Mouse (Mus musculus): ENCODE results near the gene Hus1b. TPM values are rescaled to one million over a fixed set of nuclear protein-coding genes. Genes with fewer than 3 reads are reported as not detected.
A peak's percentile ranks its signal among the peaks of the same experiment; 100 is the strongest.

Gene Hus1b
- total RNA-seq, 1 experiment from 2014 or later = 0.30 TPM

- no peak for DNase-seq
These were observed 1.6 kb upstream of the Hus1b start for GRCm38 (mm10) chr13:30949181-30949580.

- DNase-seq = no peak
These were observed 430 bp downstream of the Hus1b start for GRCm38 (mm10) chr13:30947129-30947528.

DNA sequence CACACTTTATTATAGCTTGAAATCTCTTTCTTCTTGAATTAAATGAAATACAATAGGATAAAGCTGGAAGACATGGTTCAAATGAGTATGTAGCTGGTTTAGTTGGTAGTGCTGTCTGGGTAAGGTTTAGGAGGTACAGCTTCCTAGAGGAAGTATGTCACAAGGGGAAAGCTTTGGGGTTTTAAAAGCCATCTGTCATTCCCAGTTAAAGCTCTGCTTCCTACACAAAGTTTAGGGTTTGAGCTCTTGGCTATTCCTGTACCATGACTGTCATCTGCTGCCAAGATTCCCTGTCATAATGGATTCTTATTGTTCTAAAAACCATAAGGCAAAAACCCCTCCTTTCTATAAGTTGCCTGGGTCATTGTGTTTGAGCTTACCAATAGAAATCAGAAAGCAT is 1.8 kb downstream of the Hus1b start:
- DNase-seq = no peak

GRCm38 (mm10) chr13:30932972-30933371 is 14.6 kb downstream of the Hus1b start:
- DNase-seq = no peak

GRCm38 (mm10) chr13:30931613-30932012 is 15.9 kb downstream of the Hus1b start:
- DNase-seq = no peak

DNA sequence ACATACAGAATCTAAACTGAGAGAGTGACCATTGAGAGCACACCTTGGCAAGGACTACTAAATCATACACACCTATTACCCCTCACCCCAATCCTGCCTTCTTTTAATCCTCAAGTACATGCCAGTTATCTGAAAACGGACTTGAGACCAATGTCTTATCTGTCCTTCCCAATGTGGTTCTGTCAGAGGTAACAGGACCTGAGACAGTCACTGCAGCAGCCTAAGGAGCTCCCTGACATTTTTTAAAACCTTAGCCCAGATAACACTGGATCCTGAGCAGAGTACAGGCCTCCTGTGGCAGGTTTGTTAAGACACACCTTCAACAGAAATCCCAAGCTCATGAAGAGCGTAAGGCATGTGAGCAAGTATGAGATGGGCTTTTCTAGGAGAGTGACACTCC is 18.4 kb downstream of the Hus1b start:
- DNase-seq = no peak

DNA sequence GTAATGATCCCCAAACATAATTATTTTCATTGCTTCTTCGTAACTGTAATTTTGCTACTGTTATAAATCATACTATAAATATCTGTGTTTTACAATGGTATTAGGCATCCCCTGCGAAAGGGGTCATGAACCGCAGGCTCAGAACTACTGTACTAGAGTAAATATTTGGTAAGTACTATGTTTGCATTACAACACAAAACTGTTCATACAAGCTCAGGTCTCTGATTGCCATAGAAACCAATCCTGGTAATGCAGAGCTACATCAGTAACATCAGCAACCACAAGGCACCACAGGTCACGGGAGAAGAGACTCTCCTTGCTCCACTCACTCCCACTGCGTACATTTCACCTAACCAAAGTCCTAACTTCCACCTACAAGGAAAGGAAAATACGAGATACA is 23.3 kb downstream of the Hus1b start:
- no peak for DNase-seq

DNA sequence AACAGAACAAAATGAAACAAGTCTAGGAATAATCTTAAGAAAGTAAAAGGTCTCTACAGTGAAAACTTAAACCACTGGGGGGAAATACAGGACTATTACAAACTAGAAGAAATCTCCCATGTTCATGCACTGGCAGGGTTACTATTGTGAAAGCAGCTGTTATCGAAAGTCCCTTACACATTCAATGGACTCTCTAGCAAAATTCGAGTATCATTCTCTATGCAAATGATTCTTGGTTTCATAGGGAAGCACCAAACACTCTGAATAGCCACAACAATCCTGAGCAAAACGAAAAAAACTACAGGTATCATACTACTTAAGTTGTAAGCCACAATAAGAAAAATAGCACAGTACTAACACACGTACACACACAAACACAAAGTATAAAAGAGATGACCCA is 25.6 kb downstream of the Hus1b start:
- no peak for DNase-seq

- DNase-seq = no peak
These were observed 33.8 kb downstream of the Hus1b start for GRCm38 (mm10) chr13:30913757-30914156.

- DNase-seq = no peak
These were observed 34.5 kb downstream of the Hus1b start for GRCm38 (mm10) chr13:30913028-30913427.

GRCm38 (mm10) chr13:30911931-30912625 is 35.5 kb downstream of the Hus1b start:
- DNase-seq = no peak

DNA sequence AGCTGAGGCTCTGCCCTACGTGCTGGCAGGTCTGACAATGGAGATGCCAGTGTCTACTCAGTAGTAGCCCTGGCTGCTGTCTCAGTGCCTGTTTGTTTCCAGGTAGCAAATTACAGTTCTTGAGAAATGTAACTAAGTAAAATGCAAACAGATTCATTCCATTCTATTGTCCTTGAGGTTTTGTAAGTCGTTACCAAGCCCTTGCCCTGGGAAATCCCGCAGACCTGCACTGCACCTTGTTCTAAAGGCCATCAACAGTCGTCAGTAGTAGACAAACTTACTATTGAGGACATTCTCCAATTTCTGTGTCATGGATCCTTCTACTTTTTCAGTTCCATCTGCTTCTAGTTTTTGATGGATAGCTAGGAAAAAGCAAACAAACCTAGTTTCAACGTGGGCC is 36.7 kb downstream of the Hus1b start:
- no peak for DNase-seq

DNA sequence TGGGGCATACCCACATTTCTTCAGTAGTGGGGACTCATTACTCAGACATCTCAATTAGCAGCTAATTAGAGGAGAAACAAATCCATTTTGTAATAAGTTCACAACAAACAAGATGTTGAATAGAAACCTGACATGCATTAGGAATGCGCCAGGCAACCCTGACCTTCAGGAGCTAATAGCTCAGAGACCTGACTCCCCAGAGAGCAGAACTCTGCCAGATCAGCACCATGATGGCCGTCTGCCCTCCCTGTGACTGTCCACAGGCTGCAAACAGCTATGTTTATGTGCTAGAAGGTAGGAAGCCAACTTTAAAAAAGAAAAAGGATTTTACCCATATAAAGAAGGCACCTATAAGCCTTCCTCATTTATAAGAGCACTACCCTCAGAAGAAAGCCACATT is 45.3 kb downstream of the Hus1b start:
- peak; percentile 70 for DNase-seq

DNA sequence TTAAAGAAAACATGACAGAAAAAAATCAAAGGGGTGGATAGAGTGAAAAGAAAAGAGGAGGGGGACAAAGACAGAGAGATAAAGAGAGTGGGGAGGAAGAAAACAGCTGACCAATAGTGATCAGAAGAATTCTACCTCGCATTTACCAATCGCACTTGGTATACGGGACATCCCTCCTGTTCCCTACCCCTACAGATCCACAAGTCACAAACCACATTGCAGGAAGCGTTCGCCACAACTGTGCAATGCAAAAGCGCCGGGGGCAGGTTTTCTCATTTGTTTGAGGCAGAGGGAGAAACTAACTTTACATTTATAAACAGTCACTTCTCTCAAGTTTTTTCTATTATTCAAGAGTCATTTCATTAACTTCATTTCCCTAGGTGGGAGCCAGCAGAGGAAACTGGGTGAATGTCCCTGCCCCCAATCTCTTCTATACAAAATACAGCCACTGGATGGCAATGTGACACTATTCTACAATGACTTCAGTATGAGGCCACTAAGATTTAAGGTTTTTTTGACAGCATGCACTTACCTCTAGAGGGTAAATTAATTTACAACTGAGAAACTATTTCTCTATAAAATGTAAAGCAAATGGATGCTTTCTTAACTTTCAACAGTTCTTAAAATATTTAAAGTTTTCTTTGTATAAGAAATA is 46.0 kb downstream of the Hus1b start:
- DNase-seq = no peak

Other genes with a start within 250 kb of the Hus1b start
- 7.9 and 8.3 TPM in 2 replicates for gene Irf4, start 198.5 kb downstream of the Hus1b start, total RNA-seq (2021)
- gene Exoc2, start 26.3 kb upstream of the Hus1b start, total RNA-seq (2021) = 25.3 and 29.3 TPM in 2 replicates
- gene Gm5447, start 26.4 kb upstream of the Hus1b start, total RNA-seq (2021) = not detected in 2 replicates